Mouse (Mus musculus): ENCODE measurements around the gene Tef. TPM values are rescaled to one million over a fixed set of nuclear protein-coding genes. Genes with fewer than 3 reads are reported as not detected.

Gene Tef
- polyA plus RNA-seq, 1 experiment from 2014 or later = 8.4 TPM

DNA sequence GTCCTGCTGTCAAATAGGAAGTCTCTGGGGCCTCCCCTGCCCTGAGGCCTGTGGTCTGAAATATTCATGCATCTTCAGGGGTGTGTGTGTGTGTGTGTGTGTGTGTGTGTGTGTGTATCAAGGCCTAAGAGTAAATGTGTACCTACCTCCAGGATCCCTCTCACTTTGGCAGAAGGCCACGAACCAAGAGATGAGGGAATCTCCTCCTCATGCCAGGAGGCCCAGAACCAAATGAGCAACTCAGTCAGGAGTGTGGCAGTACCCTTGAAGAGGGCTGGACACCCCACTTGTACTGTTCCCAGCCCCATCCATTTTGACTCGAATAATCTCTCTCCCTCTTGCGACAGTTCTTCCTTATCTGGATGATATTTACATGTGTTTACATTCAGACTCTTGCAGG lies 30.0 kb downstream of the Tef start:
- Histone ChIP-seq H3K9me3 (replicated peaks) (no peaks in the 10 kb centered on the region), H3K4me3 (no peak overlapping the region), H3K4me1 (peaks cover 19% of the 10 kb centered on the region), H3K27me3 (replicated peaks) (peaks cover 38% of the 10 kb centered on the region), H3K4me2 (no peak overlapping the region), H3K27ac (no peak overlapping the region), H3K36me3 (no peaks in the 10 kb centered on the region), H3K9ac (no peak overlapping the region)
- no peak for ATAC-seq
- WGBS (ENCODE audit: insufficient replicate concordance) = 60% methylated on average over 3 of the region's 3 CpGs

DNA sequence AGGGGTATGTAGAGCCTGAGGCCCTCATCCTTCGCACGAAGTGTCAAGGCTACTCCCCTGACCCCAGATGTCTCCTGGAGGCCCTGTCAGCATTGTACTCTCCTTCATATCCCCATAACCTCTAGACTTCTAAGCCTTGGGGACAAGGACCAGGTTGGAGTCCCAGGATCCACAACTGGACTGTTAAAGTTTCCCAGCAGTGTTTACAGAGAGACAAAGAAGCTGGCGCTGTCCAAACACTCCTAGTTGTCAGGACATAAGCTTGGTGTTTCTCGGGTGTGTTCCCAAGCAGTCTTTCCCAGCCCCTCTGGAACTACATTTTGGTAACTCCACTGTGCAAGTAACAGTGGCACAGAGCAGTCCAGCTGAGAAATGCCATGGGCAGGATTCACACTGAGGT lies 31.3 kb downstream of the Tef start:
- no peaks in the 10 kb centered on the region for H3K36me3 ChIP-seq
- no peak overlapping the region for H3K4me3 ChIP-seq
- peaks cover 44% of the 10 kb centered on the region for H3K27me3 ChIP-seq (replicated peaks)
- H3K4me2 ChIP-seq = no peak overlapping the region
- peaks cover 20% of the 10 kb centered on the region for H3K4me1 ChIP-seq
- no peak overlapping the region for H3K27ac ChIP-seq
- no peak for ATAC-seq
- no peaks in the 10 kb centered on the region for H3K9me3 ChIP-seq (replicated peaks)
- 67% methylated on average over 4 of the region's 4 CpGs for WGBS (ENCODE audit: insufficient replicate concordance)
- H3K9ac ChIP-seq = no peak overlapping the region

DNA sequence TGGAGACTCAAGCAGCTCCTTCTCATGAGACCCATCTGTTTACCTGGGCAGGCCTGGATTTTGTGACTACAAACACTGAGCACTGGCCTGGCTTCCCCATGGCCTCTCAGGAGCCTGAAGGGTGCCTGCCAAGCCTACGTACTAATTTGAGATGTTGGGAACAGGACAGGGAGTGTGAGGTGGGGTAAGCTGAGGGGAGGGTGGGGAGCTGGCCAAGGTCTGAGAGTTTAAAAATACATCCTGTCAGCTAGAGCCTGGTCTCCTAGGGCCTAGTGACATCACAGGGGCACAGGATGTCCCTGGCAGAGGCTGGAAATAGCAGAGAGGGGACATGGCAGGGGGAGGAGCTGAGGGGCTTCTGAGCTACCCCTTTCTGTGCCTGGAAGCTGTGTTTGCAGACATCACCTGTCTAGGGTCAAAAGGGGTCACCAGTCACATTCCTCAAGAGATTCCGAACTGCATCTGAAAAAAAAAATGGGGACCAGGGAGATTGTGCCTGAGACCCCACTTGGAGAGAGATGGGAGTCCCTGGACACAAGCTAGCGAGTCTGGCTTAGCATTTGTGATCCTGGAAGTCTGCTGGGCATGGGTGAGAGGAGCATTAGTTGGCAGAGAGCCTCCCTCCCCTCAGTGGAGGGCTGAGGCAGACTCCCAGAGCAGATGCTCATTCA lies 32.1 kb downstream of the Tef start:
- no peak for ATAC-seq
- H3K4me1 ChIP-seq = peaks cover 26% of the 10 kb centered on the region
- WGBS (ENCODE audit: insufficient replicate concordance) = 69% methylated on average over 3 of the region's 3 CpGs
- H3K4me2 ChIP-seq = no peak overlapping the region
- no peak overlapping the region for H3K27ac ChIP-seq
- no peaks in the 10 kb centered on the region for H3K9me3 ChIP-seq (replicated peaks)
- H3K4me3 ChIP-seq = no peak overlapping the region
- H3K36me3 ChIP-seq = no peaks in the 10 kb centered on the region
- H3K9ac ChIP-seq = no peak overlapping the region
- H3K27me3 ChIP-seq (replicated peaks) = peaks cover 44% of the 10 kb centered on the region

DNA sequence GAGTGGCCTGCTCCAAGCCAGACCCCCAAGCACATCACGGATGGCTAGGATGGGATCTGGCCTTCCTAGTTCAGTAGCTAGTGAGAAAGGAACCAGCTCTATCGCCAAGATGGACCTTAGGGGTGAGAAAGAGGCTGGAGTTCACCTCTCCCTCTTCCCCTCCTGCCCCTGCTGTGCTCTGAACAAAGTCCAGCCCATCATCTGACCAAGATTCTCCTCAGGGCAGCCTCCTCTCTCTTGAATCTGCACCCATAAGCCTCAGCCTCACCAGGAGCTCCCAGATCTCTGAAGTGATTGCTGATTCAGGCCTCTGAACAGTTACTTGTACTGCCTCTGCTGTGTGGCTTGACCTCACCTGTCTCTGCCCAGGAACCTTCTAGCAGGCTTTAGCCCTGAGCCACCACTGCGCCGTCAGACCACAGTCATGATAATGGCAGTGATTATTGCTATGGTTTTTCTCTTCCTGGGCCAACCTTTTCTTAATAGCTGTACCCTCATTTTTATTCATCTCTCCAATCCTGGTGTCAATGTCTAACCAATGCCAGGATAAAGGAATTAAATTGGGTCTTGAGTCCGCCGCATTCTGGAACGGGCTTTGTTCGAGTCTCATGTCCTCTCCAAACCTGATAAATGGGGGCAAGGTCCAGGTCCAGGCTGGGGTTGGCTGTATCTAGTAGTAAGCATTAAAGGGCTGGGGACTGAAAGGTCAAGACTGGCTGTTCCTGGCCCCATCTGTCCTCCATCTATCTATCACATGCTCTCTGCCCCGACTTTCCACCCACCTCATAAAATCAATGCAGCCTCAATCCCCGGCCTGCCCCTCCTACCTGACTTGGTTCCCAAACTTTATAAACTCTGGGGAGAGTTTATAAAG lies 33.0 kb downstream of the Tef start:
- no peak for ATAC-seq
- 60% methylated on average over 10 of the region's 10 CpGs for WGBS (ENCODE audit: insufficient replicate concordance)
- Histone ChIP-seq H3K9ac (no peak overlapping the region), H3K27ac (no peak overlapping the region), H3K4me3 (no peak overlapping the region), H3K36me3 (no peaks in the 10 kb centered on the region), H3K4me2 (peak overlapping the region; percentile 61; the same call in 1 of the 2 replicates), H3K9me3 (replicated peaks) (no peaks in the 10 kb centered on the region), H3K4me1 (peaks cover 33% of the 10 kb centered on the region), H3K27me3 (replicated peaks) (peaks cover 44% of the 10 kb centered on the region)

DNA sequence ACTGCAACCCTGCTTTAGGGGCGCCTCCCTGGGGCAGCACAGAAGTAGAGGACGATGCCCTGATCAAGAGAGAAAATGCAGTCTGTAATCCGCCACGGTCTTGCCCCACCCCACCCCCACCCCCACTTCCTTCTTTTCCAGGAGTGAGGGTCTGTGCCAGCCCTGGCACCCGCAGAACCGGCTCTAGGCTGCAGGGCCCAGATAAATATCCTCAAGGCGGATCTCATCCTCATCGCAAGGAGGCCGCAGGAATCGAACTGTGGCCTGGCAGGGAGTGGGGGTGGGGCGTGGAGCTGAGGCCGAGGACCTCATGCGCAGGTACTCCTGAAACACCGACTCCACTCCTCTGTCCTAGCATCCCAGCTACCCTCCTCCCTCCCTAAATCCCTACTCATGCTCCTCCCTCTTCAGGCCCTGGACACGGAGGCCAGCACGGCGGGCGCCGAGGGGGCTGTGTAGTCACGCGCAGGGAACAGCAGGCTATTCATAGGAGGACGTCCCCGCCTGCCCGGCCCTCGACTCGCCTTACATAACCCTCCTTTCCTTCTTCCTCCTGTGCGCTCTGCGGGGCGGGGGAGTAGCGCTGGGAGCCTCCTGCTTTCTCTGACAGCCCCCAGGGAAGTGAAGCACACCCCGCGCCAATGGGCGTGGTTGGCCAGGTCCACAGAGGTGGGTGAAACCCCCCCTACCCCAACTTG lies 34.1 kb downstream of the Tef start:
- Histone ChIP-seq H3K4me2 (peak overlapping the region; percentile 61), H3K9me3 (replicated peaks) (no peaks in the 10 kb centered on the region), H3K36me3 (no peaks in the 10 kb centered on the region), H3K9ac (peak overlapping the region; percentile 41), H3K27me3 (replicated peaks) (peaks cover 44% of the 10 kb centered on the region), H3K4me1 (peaks cover 28% of the 10 kb centered on the region), H3K4me3 (peak overlapping the region; percentile 33), H3K27ac (no peak overlapping the region)
- WGBS (ENCODE audit: insufficient replicate concordance) = 2% methylated on average over 33 of the region's 33 CpGs
- peak; percentile 49 for ATAC-seq

DNA sequence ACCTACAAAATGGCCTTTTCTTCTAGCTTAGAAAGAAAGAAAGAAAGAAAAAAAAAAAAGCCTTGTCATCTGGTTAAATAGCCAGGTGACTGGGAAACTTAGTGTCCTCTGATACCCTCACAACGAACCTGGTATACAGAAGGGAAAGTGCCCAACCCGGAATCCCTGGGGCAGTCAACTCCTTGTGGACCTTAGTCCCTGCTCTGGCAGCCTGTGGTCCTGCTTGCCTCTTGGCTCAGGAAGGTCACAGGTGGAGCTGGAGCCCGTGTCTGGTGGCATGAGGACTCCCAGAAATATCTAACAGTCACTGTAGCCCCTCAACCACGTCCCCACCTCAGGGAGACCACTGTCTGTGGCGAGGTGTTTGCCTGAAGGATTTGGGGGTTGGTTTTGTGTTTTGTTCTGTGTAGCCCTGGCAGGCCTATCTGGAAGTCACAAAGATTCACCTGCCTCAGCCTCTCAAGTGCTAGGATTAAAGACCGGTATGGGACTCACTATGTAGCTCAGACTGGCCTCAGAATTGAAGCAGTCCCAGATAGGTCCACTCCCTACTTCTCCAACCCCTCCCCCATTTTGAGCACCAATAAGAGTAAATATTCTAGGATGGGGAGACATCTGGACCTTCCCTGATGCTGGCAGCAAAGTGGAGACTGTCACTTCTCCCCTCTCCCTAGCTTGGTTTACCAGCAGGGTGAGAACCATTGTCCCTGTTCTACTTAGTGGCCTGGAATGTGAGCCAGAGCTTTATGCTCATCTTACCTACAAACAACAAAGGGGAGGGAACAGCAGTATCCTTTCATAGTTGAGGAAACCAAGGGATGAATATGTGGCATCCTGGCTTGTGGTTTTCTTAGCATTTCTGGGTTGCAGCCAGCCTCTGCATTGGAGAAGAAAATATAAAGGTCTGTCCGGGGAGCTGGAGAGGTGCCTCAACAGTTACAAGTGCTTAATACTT lies 35.0 kb downstream of the Tef start:
- no peak for ATAC-seq
- H3K36me3 ChIP-seq = no peaks in the 10 kb centered on the region
- no peak overlapping the region for H3K27ac ChIP-seq
- no peaks in the 10 kb centered on the region for H3K9me3 ChIP-seq (replicated peaks)
- WGBS (ENCODE audit: insufficient replicate concordance) = 55% methylated on average over 7 of the region's 7 CpGs
- peaks cover 27% of the 10 kb centered on the region for H3K4me1 ChIP-seq
- H3K27me3 ChIP-seq (replicated peaks) = peaks cover 44% of the 10 kb centered on the region
- no peak overlapping the region; the same call in 1 of the 2 replicates for H3K9ac ChIP-seq
- no peak overlapping the region for H3K4me3 ChIP-seq
- peak overlapping the region; percentile 61 for H3K4me2 ChIP-seq

DNA sequence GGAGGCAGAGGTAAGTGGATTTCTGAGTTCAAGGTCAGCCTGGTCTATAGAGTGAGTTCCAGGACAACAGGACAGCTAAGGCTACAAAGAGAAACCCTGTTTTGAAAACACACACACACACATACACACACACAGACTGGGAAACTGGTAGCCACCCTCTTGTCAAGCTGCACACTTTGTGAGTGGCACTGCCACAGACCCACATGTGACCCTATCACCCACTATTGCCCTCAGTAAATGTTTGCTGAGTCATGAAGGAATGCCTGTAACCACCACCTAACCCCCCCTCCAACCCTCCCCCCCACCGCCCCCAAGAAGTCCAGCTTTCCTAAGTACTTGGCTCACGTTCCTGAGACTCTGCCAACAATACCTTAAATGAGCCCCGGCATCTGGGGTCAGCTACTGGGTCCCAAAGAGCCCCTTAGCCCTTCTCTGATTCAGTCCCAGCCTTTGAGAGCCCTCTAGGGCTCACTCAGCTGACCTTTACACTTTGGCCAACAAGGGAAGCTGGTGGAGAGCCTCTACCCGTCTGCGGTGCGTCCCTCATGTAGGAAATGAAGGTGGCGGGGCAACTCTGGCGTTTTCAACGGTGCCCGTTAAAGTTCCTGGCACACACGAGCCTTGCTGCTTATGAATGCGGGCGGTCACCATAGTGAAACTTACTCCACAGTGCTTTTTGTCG lies 36.5 kb downstream of the Tef start:
- no peak for ATAC-seq
- 63% methylated on average over 14 of the region's 14 CpGs for WGBS (ENCODE audit: insufficient replicate concordance)
- H3K4me2 ChIP-seq = no peak overlapping the region
- no peaks in the 10 kb centered on the region for H3K36me3 ChIP-seq
- H3K4me1 ChIP-seq = peaks cover 27% of the 10 kb centered on the region
- no peak overlapping the region for H3K9ac ChIP-seq
- peaks cover 40% of the 10 kb centered on the region for H3K27me3 ChIP-seq (replicated peaks)
- H3K4me3 ChIP-seq = no peak overlapping the region
- H3K27ac ChIP-seq = no peak overlapping the region
- no peaks in the 10 kb centered on the region for H3K9me3 ChIP-seq (replicated peaks)

DNA sequence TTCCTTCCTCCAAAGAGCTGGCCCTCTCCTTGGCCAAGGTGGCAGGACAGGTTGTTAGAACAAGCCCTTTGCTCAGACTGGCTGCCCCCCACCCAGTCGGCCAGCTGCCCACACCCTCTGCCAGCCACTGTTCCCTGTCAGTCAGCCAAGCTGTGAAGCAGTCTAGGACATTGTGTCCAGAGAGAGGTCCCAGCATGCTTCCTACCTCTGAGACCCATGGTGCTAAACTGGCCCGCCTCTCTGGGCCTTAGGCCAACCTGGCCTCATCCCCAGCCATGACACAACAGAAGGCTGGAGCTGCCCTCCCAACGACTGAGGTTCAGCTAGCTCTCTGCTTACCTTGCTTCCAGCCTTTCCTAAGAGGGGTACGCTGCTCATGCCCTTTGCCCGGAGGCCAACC lies 37.4 kb downstream of the Tef start:
- Histone ChIP-seq H3K4me1 (peaks cover 27% of the 10 kb centered on the region), H3K36me3 (no peaks in the 10 kb centered on the region), H3K9me3 (replicated peaks) (no peaks in the 10 kb centered on the region), H3K27ac (no peak overlapping the region), H3K27me3 (replicated peaks) (peaks cover 32% of the 10 kb centered on the region), H3K4me3 (no peak overlapping the region), H3K9ac (no peak overlapping the region), H3K4me2 (no peak overlapping the region)
- 69% methylated on average over 5 of the region's 5 CpGs for WGBS (ENCODE audit: insufficient replicate concordance)
- ATAC-seq = peak; percentile 34; the same call in 1 of the 2 replicates

DNA sequence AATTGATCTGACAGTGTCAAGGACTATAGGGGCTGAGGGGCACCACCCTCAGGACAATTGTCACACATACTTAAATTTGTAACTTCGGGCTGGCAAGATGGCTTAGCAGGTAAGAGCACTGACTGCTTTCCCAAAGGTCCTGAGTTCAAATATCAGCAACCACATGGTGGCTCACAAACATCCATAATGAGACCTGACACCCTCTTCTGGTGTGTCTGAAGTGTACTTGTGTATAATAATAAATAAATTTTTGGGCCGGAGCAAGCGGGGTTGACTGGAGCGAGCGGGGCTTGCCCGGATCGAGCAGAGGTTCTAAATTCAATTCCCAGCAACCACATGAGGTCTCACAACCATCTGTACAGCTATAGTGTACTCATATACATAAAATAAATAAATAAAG lies 38.1 kb downstream of the Tef start:
- no peak for ATAC-seq
- no peak overlapping the region for H3K27ac ChIP-seq
- peaks cover 28% of the 10 kb centered on the region for H3K4me1 ChIP-seq
- peaks cover 25% of the 10 kb centered on the region for H3K27me3 ChIP-seq (replicated peaks)
- no peaks in the 10 kb centered on the region for H3K36me3 ChIP-seq
- no peak overlapping the region for H3K4me3 ChIP-seq
- no peaks in the 10 kb centered on the region for H3K9me3 ChIP-seq (replicated peaks)
- no peak overlapping the region for H3K4me2 ChIP-seq
- H3K9ac ChIP-seq = no peak overlapping the region
- WGBS (ENCODE audit: insufficient replicate concordance) = 93% methylated on average over 7 of the region's 7 CpGs

DNA sequence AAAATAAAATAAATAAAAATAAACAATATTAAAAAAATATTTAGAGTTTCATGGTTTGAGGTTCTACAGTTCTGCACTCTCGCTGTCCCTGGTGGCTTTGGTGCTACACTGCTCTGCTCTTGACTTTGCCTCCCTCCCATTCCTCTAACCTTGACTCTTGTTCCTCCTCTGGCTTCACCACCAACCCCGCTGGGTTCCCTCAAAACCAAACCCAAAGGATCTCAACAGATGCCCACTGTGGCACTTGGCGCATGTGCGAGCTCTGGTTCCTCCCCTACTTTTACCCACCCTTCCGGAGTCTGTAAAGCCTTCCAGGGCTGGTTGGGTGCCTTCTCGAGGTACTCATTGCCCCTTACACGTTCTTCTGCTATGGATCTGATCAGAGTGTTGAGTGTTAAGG lies 40.1 kb downstream of the Tef start:
- no peak for ATAC-seq
- Histone ChIP-seq H3K4me3 (no peak overlapping the region), H3K9ac (no peak overlapping the region), H3K4me2 (no peak overlapping the region), H3K4me1 (peaks cover 23% of the 10 kb centered on the region), H3K27ac (no peak overlapping the region), H3K36me3 (peaks cover 10% of the 10 kb centered on the region), H3K27me3 (replicated peaks) (peaks cover 5% of the 10 kb centered on the region), H3K9me3 (replicated peaks) (no peaks in the 10 kb centered on the region)
- WGBS (ENCODE audit: insufficient replicate concordance) = 73% methylated on average over 7 of the region's 7 CpGs
